18 mouse cellular contexts compared by ENCODE assay signal in the genomic region with DNA sequence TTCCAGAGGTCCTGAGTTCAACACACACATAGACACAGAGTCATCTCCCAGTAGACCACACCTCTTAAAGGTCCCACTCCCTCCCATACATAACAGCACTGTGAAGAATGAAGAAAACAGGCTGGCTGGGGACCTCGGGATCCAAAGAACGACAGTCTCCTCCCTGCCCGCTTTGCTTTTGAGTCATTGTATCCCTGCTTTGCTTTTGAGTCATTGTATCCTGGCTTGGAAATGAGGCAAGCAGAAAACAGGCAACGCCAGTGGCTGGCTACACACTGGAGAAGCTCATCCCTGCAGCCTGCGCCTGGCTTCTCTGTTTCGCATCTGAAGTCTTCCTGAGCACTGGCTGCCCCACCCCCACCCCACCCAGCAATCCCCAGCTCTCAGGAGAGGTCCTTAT.
"Had no signal": no experiment of that assay in that cellular context is flagged by ENCODE, and none has a peak within 500 bp of the region (broad histone marks: within the 10 kb centered on the region; RNA-seq: fewer than 3 reads in every experiment).

No protein-coding gene starts in this region.

- H3K9ac ChIP-seq: liver, embryonic 13.5 days; neural tube, embryonic 12.5 days; neural tube, embryonic 15.5 days; stomach, embryonic 15.5 days had no signal

- DNase-seq: kidney, postnatal 25 days; layer of hippocampus, postnatal 36 days; liver, embryonic 13.5 days; lung, adult 2 months; lung, postnatal 14 days; lung, postnatal 4 days; midbrain, embryonic 14.5 days; right cerebral cortex, adult 18-20 months; right cerebral cortex, postnatal 14 days; right cerebral cortex, postnatal 4 days; thymus, adult 2 months; thymus, postnatal 14 days; thymus, postnatal 4 days had no signal

- H3K27me3 ChIP-seq: liver, embryonic 13.5 days; neural tube, embryonic 12.5 days; neural tube, embryonic 15.5 days; stomach, embryonic 15.5 days had no signal

- H3K27ac ChIP-seq: kidney, postnatal 0 days; left cerebral cortex, adult 2 months; liver, embryonic 13.5 days; neural tube, embryonic 12.5 days; neural tube, embryonic 15.5 days; stomach, embryonic 15.5 days had no signal

- H3K4me3 ChIP-seq: left cerebral cortex, adult 2 months; liver, embryonic 13.5 days; neural tube, embryonic 12.5 days; neural tube, embryonic 15.5 days; stomach, embryonic 15.5 days had no signal

- H3K4me1 ChIP-seq: liver, embryonic 13.5 days; neural tube, embryonic 12.5 days; neural tube, embryonic 15.5 days; stomach, embryonic 15.5 days had no signal
